Mouse (Mus musculus) heart, adult 2 months (tissue): Measurements from ENCODE around the gene Creb3l2. TPM values are rescaled to one million over a fixed set of nuclear protein-coding genes. Genes with fewer than 3 reads are reported as not detected.

Experiments used
- DNase-seq, 2 experiments: peaks; one replicate each; pipeline ENCODE4 v3.0.0; 2021
- H3K27ac ChIP-seq: fragments of 200-600 bp; 2 replicates; pipeline ENCODE4 v1.8.1; 2022
- H3K27me3 ChIP-seq: fragments of 200-500 bp; 2 replicates; pipeline ENCODE4 v1.6.1; 2012; ENCODE audit warnings: mild to moderate bottlenecking, low read length, inconsistent platforms, mixed read lengths; ENCODE audit not compliant: control insufficient read depth, insufficient read depth
- H3K36me3 ChIP-seq: fragments of 200-500 bp; 2 replicates; pipeline ENCODE4 v1.6.1; 2012; ENCODE audit warnings: low read length, inconsistent platforms; ENCODE audit not compliant: control insufficient read depth, insufficient read depth
- H3K4me1 ChIP-seq: fragments of 200-500 bp; 2 replicates; pipeline ENCODE4 v1.6.1; 2011; ENCODE audit warnings: low read length; ENCODE audit not compliant: control insufficient read depth, insufficient read depth
- H3K4me3 ChIP-seq: fragments of 200-600 bp; 2 replicates; pipeline ENCODE4 v1.8.1; 2022
- H3K79me2 ChIP-seq: fragments of 200-500 bp; replicated peaks from 2 replicates; pipeline ENCODE4 v1.6.1; 2012; ENCODE audit warnings: mild to moderate bottlenecking, inconsistent platforms, low read length, moderate library complexity, mixed read lengths; ENCODE audit not compliant: control insufficient read depth, insufficient read depth
- H3K9ac ChIP-seq: fragments of 200-500 bp; 2 replicates; pipeline ENCODE4 v1.6.1; 2012; ENCODE audit warnings: low read depth, mild to moderate bottlenecking, control low read depth, inconsistent platforms, low read length, mixed read lengths
- CTCF ChIP-seq: fragments of 200-600 bp; IDR thresholded peaks from 2 replicates; pipeline ENCODE4 v1.8.1; 2022; ENCODE audit warnings: antibody characterized with exemption, mild to moderate bottlenecking, moderate library complexity
- EP300 ChIP-seq: fragments of 200-500 bp; IDR thresholded peaks from 2 replicates; pipeline ENCODE4 v1.6.1; 2011; ENCODE audit warnings: low read depth, low read length, control low read depth; ENCODE audit not compliant: insufficient read depth
- POLR2A ChIP-seq: fragments of 200-500 bp; IDR thresholded peaks from 2 replicates; pipeline ENCODE4 v1.6.1; 2011; ENCODE audit warnings: mild to moderate bottlenecking, low read depth, low read length, control low read depth; ENCODE audit not compliant: insufficient read depth
- WGBS: fragments of 180-500 bp; shearing (Covaris S2); methylation state at CpG from one replicate; pipeline ENCODE4 v1.1.7; 2018; 5-methylcytosine and 5-hydroxymethylcytosine counted together
- intact Hi-C: fragments of 180-260 bp; cut with DNase I; formaldehyde crosslinking; loops from one replicate; pipeline ENCODE4 v1.15.1; 2025
- polyA plus RNA-seq: library from polyadenylated mRNA; depleted of rRNA; stranded (reverse); fragments of >200 nt; gene quantifications from 2 replicates; pipeline ENCODE4 v1.2.3, GENCODE M21; 2012
- total RNA-seq, 2 experiments: library from RNA; stranded (reverse); gene quantifications; 2 replicates each; pipeline ENCODE4 v1.2.3; 2021

Creb3l2 gene
- total and polyA plus RNA-seq, 3 experiments: 16.7 to 26.5 (median 20.5) TPM

DNA sequence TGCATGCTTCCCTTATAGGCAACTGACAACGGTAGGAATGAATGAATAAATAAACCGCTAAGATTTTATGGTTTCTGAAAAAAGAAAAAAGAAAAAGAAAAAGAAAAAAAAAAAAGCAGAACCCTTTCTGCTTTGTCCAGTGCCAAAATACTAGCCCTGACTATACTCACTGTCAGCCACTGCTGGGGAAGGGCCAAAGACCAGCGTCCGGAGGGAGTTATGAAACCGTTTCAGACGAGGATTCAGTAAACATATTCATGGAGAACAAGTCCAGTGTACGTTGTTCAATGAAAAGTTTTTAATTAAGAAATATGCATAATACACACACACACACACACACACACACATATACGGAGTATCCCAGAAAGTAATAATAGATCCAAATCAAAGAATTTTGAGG, 91.6 kb downstream of the Creb3l2 start:
- intact Hi-C loops: no loop called here
- Histone ChIP-seq H3K9ac (no peak overlapping the region), H3K27me3 (no peaks in the 10 kb centered on the region), H3K36me3 (peaks cover 6% of the 10 kb centered on the region), H3K4me1 (peaks cover 2% of the 10 kb centered on the region; the same call in 1 of the 2 replicates), H3K4me3 (no peak overlapping the region), H3K79me2 (no peaks in the 10 kb centered on the region; the same call in 1 of the 2 replicates), H3K27ac (no peak overlapping the region)
- 80% methylated on average over 8 of the region's 8 CpGs for WGBS
- TF ChIP-seq EP300 (no peak), CTCF (no peak), POLR2A (no peak)
- DNase-seq: peak; percentile 37 to 59

DNA sequence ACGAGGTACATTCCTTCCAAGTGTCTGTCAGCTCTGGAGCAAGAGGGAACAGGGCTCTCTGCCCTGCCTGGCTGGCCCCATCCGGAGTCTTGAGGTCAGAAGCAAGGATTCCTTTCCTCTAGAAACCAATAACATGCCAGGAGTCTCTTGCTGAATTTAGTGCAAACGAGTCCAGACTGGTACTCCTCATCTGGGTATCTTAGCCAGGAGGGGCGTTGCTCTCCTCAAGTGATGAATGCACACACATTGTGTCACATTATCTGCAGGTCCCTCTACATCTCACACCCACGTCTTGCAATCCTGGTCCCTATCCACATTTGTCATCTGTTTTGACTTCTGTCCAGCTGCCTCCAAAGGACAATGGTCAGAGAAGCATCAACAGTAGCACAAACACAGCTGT, 94.3 kb downstream of the Creb3l2 start:
- no peak for DNase-seq
- H3K9ac ChIP-seq: no peak overlapping the region
- H3K4me3 ChIP-seq: no peak overlapping the region
- WGBS: 71% methylated on average over 5 of the region's 5 CpGs
- H3K27me3 ChIP-seq: no peaks in the 10 kb centered on the region
- no peak for TF ChIP-seq CTCF
- no peak for TF ChIP-seq EP300
- TF ChIP-seq POLR2A: no peak
- H3K79me2 ChIP-seq: no peaks in the 10 kb centered on the region
- H3K4me1 ChIP-seq: no peaks in the 10 kb centered on the region
- intact Hi-C loops: no loop called here
- no peaks in the 10 kb centered on the region; the same call in 1 of the 2 replicates for H3K36me3 ChIP-seq
- no peak overlapping the region for H3K27ac ChIP-seq

- intact Hi-C loops: no loop called here
- Histone ChIP-seq H3K9ac (no peak overlapping the region), H3K27me3 (no peaks in the 10 kb centered on the region), H3K79me2 (no peaks in the 10 kb centered on the region), H3K36me3 (0 out of 2 replicates have a peak, but pooled peaks cover 2% of the 10 kb centered on the region), H3K4me3 (no peak overlapping the region), H3K4me1 (no peaks in the 10 kb centered on the region; the same call in 1 of the 2 replicates), H3K27ac (no peak overlapping the region)
- no peak for TF ChIP-seq POLR2A
- TF ChIP-seq EP300: no peak
- no peak for TF ChIP-seq CTCF
- DNase-seq: no peak
- WGBS: 81% methylated on average over 5 of the region's 5 CpGs
These were observed 103.9 kb downstream of the Creb3l2 start for GRCm38 (mm10) chr6:37338055-37338454.

GRCm38 (mm10) chr6:37336831-37337260, 105.1 kb downstream of the Creb3l2 start:
- H3K36me3 ChIP-seq: 0 out of 2 replicates have a peak, but pooled peaks cover 2% of the 10 kb centered on the region
- TF ChIP-seq EP300: no peak
- TF ChIP-seq POLR2A: no peak
- no peak for TF ChIP-seq CTCF

DNA sequence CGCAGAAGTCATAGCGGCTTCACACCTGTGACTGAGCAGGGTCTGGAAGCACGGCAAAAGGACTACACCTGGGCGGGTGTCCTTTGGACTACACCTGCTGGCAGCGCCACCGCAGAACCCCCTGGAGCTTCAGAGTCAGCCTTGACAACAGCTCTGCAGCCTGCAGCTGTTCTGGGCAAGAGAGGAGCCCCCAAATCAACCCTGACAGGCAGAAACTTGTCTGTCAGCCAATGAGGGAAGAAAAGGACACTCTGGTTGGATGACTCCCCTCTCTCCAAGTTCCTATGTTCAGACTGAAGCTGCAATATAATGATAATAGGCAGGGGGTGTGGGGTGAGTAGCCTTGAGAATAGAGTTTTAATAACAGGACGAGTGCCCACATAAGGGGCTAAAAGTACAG, 105.6 kb downstream of the Creb3l2 start:
- Histone ChIP-seq H3K36me3 (0 out of 2 replicates have a peak, but pooled peaks cover 2% of the 10 kb centered on the region), H3K27ac (no peak overlapping the region)
- WGBS: 83% methylated on average over 7 of the region's 7 CpGs

More at GRCm38 (mm10) chr6:37336831-37337260, 105.1 kb downstream of the Creb3l2 start:
- Histone ChIP-seq H3K27me3 (no peaks in the 10 kb centered on the region), H3K4me3 (no peak overlapping the region), H3K4me1 (no peaks in the 10 kb centered on the region; the same call in 1 of the 2 replicates), H3K27ac (no peak overlapping the region), H3K9ac (no peak overlapping the region), H3K79me2 (no peaks in the 10 kb centered on the region)
- intact Hi-C loops: no loop called here
- DNase-seq: no peak
- WGBS: 38% methylated on average over 5 of the region's 5 CpGs

GRCm38 (mm10) chr6:37332846-37333245, 109.1 kb downstream of the Creb3l2 start:
- no peak for TF ChIP-seq CTCF
- TF ChIP-seq EP300: no peak
- TF ChIP-seq POLR2A: no peak
- DNase-seq: no peak
- Histone ChIP-seq H3K36me3 (peaks cover 4% of the 10 kb centered on the region), H3K27me3 (no peaks in the 10 kb centered on the region), H3K4me1 (peaks cover 5% of the 10 kb centered on the region; the same call in 1 of the 2 replicates), H3K9ac (no peak overlapping the region), H3K79me2 (no peaks in the 10 kb centered on the region), H3K27ac (no peak overlapping the region), H3K4me3 (no peak overlapping the region)
- 81% methylated on average over 10 of the region's 10 CpGs for WGBS
- intact Hi-C loops: no loop called here

More for the DNA sequence above, 105.6 kb downstream of the Creb3l2 start:
- H3K4me3 ChIP-seq: no peak overlapping the region
- no peak overlapping the region for H3K9ac ChIP-seq
- H3K79me2 ChIP-seq: no peaks in the 10 kb centered on the region
- intact Hi-C loops: no loop called here
- no peaks in the 10 kb centered on the region for H3K27me3 ChIP-seq
- H3K4me1 ChIP-seq: no peaks in the 10 kb centered on the region; the same call in 1 of the 2 replicates
- TF ChIP-seq POLR2A (no peak), CTCF (no peak), EP300 (no peak)
- DNase-seq: no peak
